Mouse (Mus musculus) midbrain, embryonic 15.5 days (tissue): ENCODE results near the gene Hyal1. TPM values are rescaled to one million over a fixed set of nuclear protein-coding genes. Genes with fewer than 3 reads are reported as not detected.

Experiments
- ATAC-seq: fragments of 200-750 bp; cut with Nextera tagmentation; replicated peaks from 2 replicates; pipeline ENCODE4 v1.8.0; 2017; ENCODE audit warnings: moderate TSS enrichment
- H3K27ac ChIP-seq: fragments of 300-500 bp; sonication (generic); 2 replicates; pipeline ENCODE4 v1.5.1; 2015; ENCODE audit warnings: mild to moderate bottlenecking, inconsistent platforms
- H3K27me3 ChIP-seq: fragments of 300-500 bp; sonication (generic); replicated peaks from 2 replicates; pipeline ENCODE4 v1.6.1; 2015; ENCODE audit warnings: inconsistent platforms
- H3K36me3 ChIP-seq: fragments of 300-500 bp; sonication (generic); replicated peaks from 2 replicates; pipeline ENCODE4 v1.6.1; 2015; ENCODE audit warnings: inconsistent platforms
- H3K4me1 ChIP-seq: fragments of 300-500 bp; sonication (generic); 2 replicates; pipeline ENCODE4 v1.6.1; 2015; ENCODE audit warnings: inconsistent platforms
- H3K4me2 ChIP-seq: fragments of 300-500 bp; sonication (generic); 2 replicates; pipeline ENCODE4 v1.6.1; 2015; ENCODE audit warnings: inconsistent platforms, mild to moderate bottlenecking, moderate library complexity
- H3K4me3 ChIP-seq: fragments of 300-500 bp; sonication (generic); 2 replicates; pipeline ENCODE4 v1.5.1; 2015; ENCODE audit warnings: mild to moderate bottlenecking, inconsistent platforms
- H3K9ac ChIP-seq: fragments of 300-500 bp; sonication (generic); 2 replicates; pipeline ENCODE4 v1.6.1; 2015; ENCODE audit warnings: mild to moderate bottlenecking, inconsistent platforms
- H3K9me3 ChIP-seq: fragments of 300-500 bp; sonication (generic); 2 replicates; pipeline ENCODE4 v1.6.1; 2016; ENCODE audit warnings: inconsistent platforms
- WGBS: fragments of 180-500 bp; shearing (Covaris S2); methylation state at CpG from one replicate; pipeline ENCODE4 v1.1.7; 2015; ENCODE audit warnings: mixed read lengths; 5-methylcytosine and 5-hydroxymethylcytosine counted together
- polyA plus RNA-seq: library from polyadenylated mRNA; unstranded; fragments of >200 nt; fragmentation: Nextera tagmentation; extraction: Ambion mirVana; gene quantifications from 2 replicates; pipeline ENCODE4 v1.2.1, GENCODE M21; 2015

The Hyal1 gene
- polyA plus RNA-seq, 1 experiment from 2014 or later, result 9.5 TPM

DNA sequence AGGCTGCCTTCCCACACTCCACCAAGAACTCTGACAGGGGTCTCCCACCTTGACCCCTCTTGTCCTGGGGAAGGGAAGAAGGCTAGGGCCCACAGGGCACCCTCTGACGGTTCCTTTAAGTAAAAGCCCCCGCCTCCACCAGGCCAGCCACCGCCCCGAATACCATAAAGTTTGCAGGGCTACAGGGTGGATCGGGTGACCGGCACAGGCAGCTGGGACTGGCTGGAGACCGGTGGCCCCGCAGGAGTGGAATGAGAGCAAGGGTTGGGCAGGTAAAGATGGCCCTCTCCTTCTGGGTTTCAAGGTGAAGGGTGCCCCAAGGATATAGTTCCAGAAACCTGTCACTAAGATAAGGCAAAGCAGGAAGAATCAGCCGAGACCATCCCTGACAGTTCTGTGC is 29.9 kb downstream of the Hyal1 start:
- no peak for ATAC-seq
- Histone ChIP-seq H3K9me3 (no peaks in the 10 kb centered on the region), H3K36me3 (no peaks in the 10 kb centered on the region), H3K4me2 (no peak overlapping the region), H3K27ac (no peak overlapping the region), H3K27me3 (no peaks in the 10 kb centered on the region), H3K4me3 (no peak overlapping the region), H3K9ac (no peak overlapping the region), H3K4me1 (peaks cover 16% of the 10 kb centered on the region)
- WGBS, result 24% methylated on average over 9 of the region's 9 CpGs

GRCm38 (mm10) chr9:107607036-107607435 is 30.3 kb downstream of the Hyal1 start:
- ATAC-seq, result no peak
- Histone ChIP-seq H3K27ac (no peak overlapping the region), H3K36me3 (no peaks in the 10 kb centered on the region), H3K9me3 (no peaks in the 10 kb centered on the region), H3K27me3 (no peaks in the 10 kb centered on the region), H3K9ac (no peak overlapping the region), H3K4me3 (no peak overlapping the region), H3K4me2 (no peak overlapping the region), H3K4me1 (peaks cover 18% of the 10 kb centered on the region)
- WGBS, result 82% methylated on average over 2 of the region's 2 CpGs

GRCm38 (mm10) chr9:107607653-107608245 is 31.0 kb downstream of the Hyal1 start:
- peaks cover 15% of the 10 kb centered on the region for H3K4me1 ChIP-seq

GRCm38 (mm10) chr9:107608741-107609432 is 32.2 kb downstream of the Hyal1 start, which contains the start of gene Sema3b:
TSS of gene Sema3b (minus strand) at chr9:107609229.
- no peak for ATAC-seq
- no peak within 1 kb of the TSS for H3K27ac ChIP-seq
- H3K9ac ChIP-seq, result no peak within 1 kb of the TSS
- H3K27me3 ChIP-seq, result no peaks in the 10 kb centered on the region
- H3K9me3 ChIP-seq, result no peaks in the 10 kb centered on the region
- H3K4me3 ChIP-seq, result no peak within 1 kb of the TSS
- peaks cover 20% of the 10 kb centered on the region for H3K4me1 ChIP-seq
- H3K4me2 ChIP-seq, result no peak within 1 kb of the TSS
- 41% methylated on average over 12 of the region's 12 CpGs for WGBS
- H3K36me3 ChIP-seq, result 0 out of 2 replicates have a peak, but pooled peaks cover 2% of the 10 kb centered on the region

More at GRCm38 (mm10) chr9:107607653-107608245, 31.0 kb downstream of the Hyal1 start:
- Histone ChIP-seq H3K4me3 (no peak overlapping the region), H3K9me3 (no peaks in the 10 kb centered on the region), H3K4me2 (no peak overlapping the region), H3K9ac (no peak overlapping the region), H3K27me3 (no peaks in the 10 kb centered on the region), H3K36me3 (no peaks in the 10 kb centered on the region), H3K27ac (no peak overlapping the region)
- ATAC-seq, result no peak
- WGBS, result 61% methylated on average over 9 of the region's 9 CpGs

DNA sequence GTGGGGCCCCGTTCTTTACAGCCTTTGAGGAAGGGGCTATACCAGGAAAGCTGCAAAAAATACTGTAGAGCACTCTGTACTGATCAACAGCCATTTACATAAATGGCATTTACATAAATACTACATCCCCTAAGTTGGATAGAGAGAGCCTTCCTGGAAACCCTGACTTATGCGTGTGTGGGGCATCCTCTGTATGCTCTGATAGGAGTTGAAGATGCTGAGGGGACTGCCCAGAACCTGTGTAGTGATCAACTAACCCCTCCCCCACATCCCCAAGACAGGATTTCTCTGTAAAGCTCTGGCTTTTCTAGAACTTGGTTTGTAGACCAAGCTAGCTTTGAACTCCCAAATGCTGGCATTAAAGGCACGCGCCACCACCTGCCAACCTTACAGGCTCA is 32.7 kb downstream of the Hyal1 start:
- H3K27ac ChIP-seq, result no peak overlapping the region
- no peaks in the 10 kb centered on the region for H3K9me3 ChIP-seq
- peaks cover 20% of the 10 kb centered on the region for H3K4me1 ChIP-seq
- H3K9ac ChIP-seq, result no peak overlapping the region
- no peak overlapping the region for H3K4me3 ChIP-seq
- WGBS, result 69% methylated on average over 4 of the region's 4 CpGs
- 0 out of 2 replicates have a peak, but pooled peaks cover 6% of the 10 kb centered on the region for H3K36me3 ChIP-seq
- ATAC-seq, result no peak
- H3K4me2 ChIP-seq, result no peak overlapping the region
- no peaks in the 10 kb centered on the region for H3K27me3 ChIP-seq

DNA sequence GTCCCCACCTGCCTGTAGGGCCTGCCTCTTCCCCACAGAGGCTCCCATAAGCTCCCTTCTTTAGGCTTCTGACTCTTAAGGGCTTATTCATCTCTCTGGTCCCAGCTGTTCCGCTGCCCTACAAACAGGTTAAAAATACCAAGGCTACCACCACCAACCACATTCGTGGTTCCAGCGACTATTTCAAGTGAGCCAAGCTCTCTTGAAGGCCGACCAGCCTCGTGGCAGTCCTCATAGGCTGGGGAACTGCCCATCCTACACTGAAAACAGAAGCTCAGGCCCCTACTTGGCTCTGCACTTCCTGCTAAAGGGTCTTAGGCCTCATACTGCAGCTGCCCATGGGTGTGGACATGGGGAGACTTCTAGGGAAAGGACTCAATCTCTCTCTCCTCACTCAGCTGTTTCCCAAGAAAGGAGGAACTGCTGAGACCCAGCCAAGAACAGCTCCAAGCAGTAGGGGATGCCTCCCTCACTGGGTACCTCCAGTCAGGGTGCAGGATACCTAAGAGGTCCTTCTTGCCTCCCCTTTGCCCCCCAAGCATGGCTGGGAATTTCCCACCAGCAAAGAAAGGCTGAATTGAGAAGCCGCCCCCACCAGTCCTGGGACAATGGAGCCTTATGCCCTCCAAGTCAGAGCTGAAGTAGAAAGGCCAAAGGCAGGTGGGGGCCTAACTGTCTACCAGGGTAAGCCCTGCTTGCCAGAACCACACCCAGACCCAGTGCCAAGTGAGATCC is 34.9 kb downstream of the Hyal1 start:
- Histone ChIP-seq H3K9me3 (no peaks in the 10 kb centered on the region), H3K4me2 (peak overlapping the region; percentile 64), H3K27me3 (no peaks in the 10 kb centered on the region), H3K9ac (peak overlapping the region; percentile 58), H3K4me1 (peaks cover 22% of the 10 kb centered on the region), H3K4me3 (peak overlapping the region; percentile 35; the same call in 1 of the 2 replicates), H3K27ac (peak overlapping the region; percentile 97), H3K36me3 (peaks cover 18% of the 10 kb centered on the region)
- WGBS, result 64% methylated on average over 6 of the region's 6 CpGs
- no peak for ATAC-seq

DNA sequence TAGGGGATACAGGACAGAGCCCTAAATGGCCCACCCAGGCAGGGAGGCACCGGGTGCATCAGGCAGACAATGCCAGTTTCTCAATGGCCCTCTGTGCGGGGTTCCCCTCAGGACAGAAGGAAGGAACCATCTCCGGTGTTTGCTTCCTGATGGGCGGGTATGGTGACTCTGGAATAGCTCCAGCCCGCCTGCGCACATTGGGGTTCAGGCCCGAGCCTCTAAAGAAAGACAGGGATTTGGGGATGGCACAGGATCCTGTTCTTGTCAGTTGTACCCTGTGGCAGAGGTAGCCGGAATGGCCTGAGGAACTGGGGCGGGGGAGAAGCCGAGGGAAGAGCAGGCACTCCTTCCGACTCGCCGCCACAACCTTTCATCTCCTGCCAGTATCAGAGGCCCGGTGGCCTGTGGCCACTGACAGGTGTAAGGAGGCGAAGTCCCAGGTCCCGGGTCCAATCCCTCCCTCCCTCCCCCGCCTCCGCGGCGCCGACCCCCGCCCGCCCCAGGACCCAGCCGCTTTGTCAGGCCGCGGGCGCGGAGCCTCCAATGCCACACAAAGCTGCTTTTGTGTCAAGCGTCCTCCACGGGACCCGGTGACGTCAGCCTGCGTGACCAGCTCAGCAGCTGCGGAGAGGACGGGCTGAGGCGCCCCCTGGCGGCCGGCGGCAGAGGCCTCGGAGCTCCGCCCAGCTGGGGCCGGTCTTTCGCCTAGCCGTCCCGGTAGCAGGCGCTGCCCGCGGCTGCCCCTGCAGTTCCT is 35.6 kb downstream of the Hyal1 start:
- peaks cover 18% of the 10 kb centered on the region for H3K36me3 ChIP-seq
- peaks cover 22% of the 10 kb centered on the region for H3K4me1 ChIP-seq
- H3K27ac ChIP-seq, result peak overlapping the region; percentile 97
- 3% methylated on average over 47 of the region's 48 CpGs for WGBS
- no peaks in the 10 kb centered on the region for H3K9me3 ChIP-seq
- H3K9ac ChIP-seq, result peak overlapping the region; percentile 58
- ATAC-seq, result peak; percentile 94
- no peaks in the 10 kb centered on the region for H3K27me3 ChIP-seq
- peak overlapping the region; percentile 35 for H3K4me3 ChIP-seq
- H3K4me2 ChIP-seq, result peak overlapping the region; percentile 64

DNA sequence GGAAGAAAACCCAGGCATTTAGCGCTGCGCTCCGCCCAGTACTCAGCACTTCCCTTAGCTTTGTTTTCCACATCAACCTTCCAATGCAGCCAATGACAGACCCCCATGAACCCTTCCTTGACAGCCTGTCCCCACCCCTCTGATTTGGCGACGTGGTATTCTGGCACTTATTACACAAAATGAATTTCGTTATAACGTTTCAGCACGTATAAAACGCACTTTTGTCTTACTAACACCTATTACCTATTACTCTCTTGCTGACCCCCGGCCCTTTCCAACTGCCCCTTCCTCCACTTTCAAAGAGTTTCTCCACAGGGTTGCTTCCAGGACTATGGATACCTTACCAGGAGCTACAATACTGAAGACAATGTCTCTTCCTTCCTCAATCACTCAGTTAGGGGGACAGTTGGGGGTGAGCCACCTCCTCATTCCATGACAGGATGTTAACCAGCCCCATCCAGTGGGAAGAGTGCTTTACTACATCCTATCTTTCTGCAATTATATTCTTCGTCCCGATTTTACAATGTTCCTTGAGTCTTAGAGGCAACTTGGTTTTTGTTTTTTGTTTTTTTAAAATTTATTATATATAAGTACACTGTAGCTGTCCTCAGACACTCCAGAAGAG is 36.3 kb downstream of the Hyal1 start:
- peak; percentile 49; the same call in 1 of the 2 replicates for ATAC-seq
- H3K9ac ChIP-seq, result no peak overlapping the region
- peak overlapping the region; percentile 64 for H3K4me2 ChIP-seq
- peak overlapping the region; percentile 35 for H3K4me3 ChIP-seq
- H3K27ac ChIP-seq, result peak overlapping the region; percentile 97
- H3K36me3 ChIP-seq, result peaks cover 22% of the 10 kb centered on the region
- WGBS, result 13% methylated on average over 12 of the region's 12 CpGs
- H3K27me3 ChIP-seq, result no peaks in the 10 kb centered on the region
- peaks cover 22% of the 10 kb centered on the region for H3K4me1 ChIP-seq
- H3K9me3 ChIP-seq, result no peaks in the 10 kb centered on the region

DNA sequence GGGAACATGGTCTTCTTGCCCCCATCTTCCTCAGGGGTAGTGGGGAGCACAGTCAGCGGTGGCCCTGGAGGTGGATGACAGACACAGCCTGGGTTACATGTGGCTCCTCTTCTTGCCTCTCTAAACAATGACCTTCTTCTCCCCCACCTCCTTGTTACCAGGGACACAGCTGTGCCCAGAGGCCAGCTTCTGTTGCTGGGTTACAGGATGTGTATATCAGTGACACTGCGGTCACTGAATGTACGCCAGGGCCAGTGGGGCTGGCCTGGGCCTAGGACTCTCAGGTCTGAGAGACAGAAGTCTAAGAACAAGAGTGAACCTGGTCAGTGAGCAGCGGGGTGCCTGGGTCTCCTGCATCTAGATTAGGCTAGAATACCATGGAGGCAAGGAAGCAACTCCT is 38.3 kb downstream of the Hyal1 start:
- H3K27me3 ChIP-seq, result no peaks in the 10 kb centered on the region
- H3K9ac ChIP-seq, result no peak overlapping the region
- peak overlapping the region; percentile 63; the same call in 1 of the 2 replicates for H3K27ac ChIP-seq
- no peaks in the 10 kb centered on the region for H3K9me3 ChIP-seq
- peaks cover 32% of the 10 kb centered on the region for H3K4me1 ChIP-seq
- H3K4me3 ChIP-seq, result no peak overlapping the region
- peaks cover 35% of the 10 kb centered on the region for H3K36me3 ChIP-seq
- H3K4me2 ChIP-seq, result no peak overlapping the region
- 55% methylated on average over 4 of the region's 4 CpGs for WGBS
- ATAC-seq, result no peak

GRCm38 (mm10) chr9:107617461-107617860 is 40.7 kb downstream of the Hyal1 start:
- Histone ChIP-seq H3K4me2 (no peak overlapping the region), H3K9ac (no peak overlapping the region), H3K4me1 (peaks cover 22% of the 10 kb centered on the region), H3K36me3 (peaks cover 35% of the 10 kb centered on the region), H3K4me3 (no peak overlapping the region), H3K27me3 (no peaks in the 10 kb centered on the region), H3K27ac (no peak overlapping the region), H3K9me3 (no peaks in the 10 kb centered on the region)
- WGBS, result 88% methylated on average over 2 of the region's 2 CpGs
- ATAC-seq, result no peak

- Histone ChIP-seq H3K4me3 (no peak overlapping the region), H3K9ac (no peak overlapping the region), H3K27me3 (no peaks in the 10 kb centered on the region), H3K36me3 (peaks cover 35% of the 10 kb centered on the region), H3K4me1 (peaks cover 19% of the 10 kb centered on the region), H3K9me3 (no peaks in the 10 kb centered on the region), H3K4me2 (no peak overlapping the region), H3K27ac (peak overlapping the region; percentile 60)
- 85% methylated on average over 6 of the region's 6 CpGs for WGBS
- no peak for ATAC-seq
Measured at GRCm38 (mm10) chr9:107618098-107618497, 41.4 kb downstream of the Hyal1 start.
